Mouse (Mus musculus) thymus, adult 2 months (tissue): ENCODE results near the gene Sorcs1. TPM values are rescaled to one million over a fixed set of nuclear protein-coding genes. Genes with fewer than 3 reads are reported as not detected.

ENCODE experiments used
- DNase-seq: peaks from one replicate; pipeline ENCODE4 v3.0.0; 2021
- H3K27ac ChIP-seq: fragments of 200-500 bp; 2 replicates; pipeline ENCODE4 v1.5.1; 2012; ENCODE audit warnings: low read length, control low read depth; ENCODE audit not compliant: control insufficient read depth, insufficient read depth
- H3K27me3 ChIP-seq: fragments of 200-500 bp; 2 replicates; pipeline ENCODE4 v1.6.1; 2012; ENCODE audit warnings: mild to moderate bottlenecking, low read length, moderate library complexity, mixed read lengths; ENCODE audit not compliant: control insufficient read depth, insufficient read depth
- H3K36me3 ChIP-seq: fragments of 200-500 bp; 2 replicates; pipeline ENCODE4 v1.6.1; 2012; ENCODE audit warnings: mild to moderate bottlenecking, low read length, moderate library complexity; ENCODE audit not compliant: control insufficient read depth, insufficient read depth
- H3K4me1 ChIP-seq: fragments of 200-500 bp; replicated peaks from 2 replicates; pipeline ENCODE4 v1.6.1; 2012; ENCODE audit warnings: low read length; ENCODE audit not compliant: control insufficient read depth, insufficient read depth
- H3K4me3 ChIP-seq: fragments of 200-500 bp; 2 replicates; pipeline ENCODE4 v1.5.1; 2012; ENCODE audit warnings: mild to moderate bottlenecking, low read length, control low read depth, moderate library complexity; ENCODE audit not compliant: control insufficient read depth, insufficient read depth
- CTCF ChIP-seq: fragments of 200-500 bp; IDR thresholded peaks from 2 replicates; pipeline ENCODE4 v1.5.1; 2012; ENCODE audit warnings: mild to moderate bottlenecking, control low read depth, low read length, moderate library complexity, borderline replicate concordance; ENCODE audit not compliant: control insufficient read depth, poor library complexity, insufficient read depth; ENCODE audit errors: extremely low read depth
- POLR2A ChIP-seq: fragments of 200-500 bp; IDR thresholded peaks from 2 replicates; pipeline ENCODE4 v1.6.1; 2012; ENCODE audit warnings: mild to moderate bottlenecking, low read length, control low read depth, moderate library complexity; ENCODE audit not compliant: control insufficient read depth, poor library complexity, insufficient read depth; ENCODE audit errors: extremely low read depth
- WGBS: fragments of 180-500 bp; shearing (Covaris S2); methylation state at CpG from one replicate; pipeline ENCODE4 v1.1.7; 2018; 5-methylcytosine and 5-hydroxymethylcytosine counted together
- polyA plus RNA-seq: library from polyadenylated mRNA; depleted of rRNA; stranded (reverse); fragments of >200 nt; gene quantifications from 2 replicates; pipeline ENCODE4 v1.2.3, GENCODE M21; 2012

Sorcs1 gene
- polyA plus RNA-seq, 1 experiment: 0.23 TPM

- H3K27ac ChIP-seq: no peak overlapping the region
- no peak overlapping the region for H3K4me3 ChIP-seq
- no peak for DNase-seq
- H3K27me3 ChIP-seq: no peaks in the 10 kb centered on the region
- TF ChIP-seq POLR2A (no peak), CTCF (no peak)
- no peaks in the 10 kb centered on the region for H3K36me3 ChIP-seq
- H3K4me1 ChIP-seq: no peaks in the 10 kb centered on the region
- 90% methylated on average over 3 of the region's 3 CpGs for WGBS
Observed at GRCm38 (mm10) chr19:50489786-50490185, 188.7 kb downstream of the Sorcs1 start.

GRCm38 (mm10) chr19:50488421-50488820, 190.0 kb downstream of the Sorcs1 start:
- 78% methylated on average over 6 of the region's 6 CpGs for WGBS
- no peak for DNase-seq
- no peak overlapping the region for H3K27ac ChIP-seq

GRCm38 (mm10) chr19:50487768-50488167, 190.7 kb downstream of the Sorcs1 start:
- no peak for DNase-seq
- H3K4me1 ChIP-seq: no peaks in the 10 kb centered on the region
- no peaks in the 10 kb centered on the region for H3K27me3 ChIP-seq
- no peak for TF ChIP-seq CTCF
- TF ChIP-seq POLR2A: no peak
- no peak overlapping the region for H3K27ac ChIP-seq
- no peaks in the 10 kb centered on the region for H3K36me3 ChIP-seq
- H3K4me3 ChIP-seq: no peak overlapping the region
- WGBS: 51% methylated on average over 11 of the region's 11 CpGs

More at GRCm38 (mm10) chr19:50488421-50488820, 190.0 kb downstream of the Sorcs1 start:
- Histone ChIP-seq H3K27me3 (no peaks in the 10 kb centered on the region), H3K4me3 (no peak overlapping the region), H3K4me1 (no peaks in the 10 kb centered on the region), H3K36me3 (no peaks in the 10 kb centered on the region)
- no peak for TF ChIP-seq CTCF
- TF ChIP-seq POLR2A: no peak

GRCm38 (mm10) chr19:50486345-50486744, 192.1 kb downstream of the Sorcs1 start:
- WGBS: 91% methylated on average over 5 of the region's 5 CpGs
- H3K4me1 ChIP-seq: no peaks in the 10 kb centered on the region

GRCm38 (mm10) chr19:50476774-50477173, 201.7 kb downstream of the Sorcs1 start:
- no peak for TF ChIP-seq CTCF
- no peak for TF ChIP-seq POLR2A
- DNase-seq: no peak

More at GRCm38 (mm10) chr19:50486345-50486744, 192.1 kb downstream of the Sorcs1 start:
- DNase-seq: no peak
- H3K27ac ChIP-seq: no peak overlapping the region
- H3K36me3 ChIP-seq: no peaks in the 10 kb centered on the region
- no peak overlapping the region for H3K4me3 ChIP-seq
- TF ChIP-seq POLR2A: no peak
- TF ChIP-seq CTCF: no peak
- H3K27me3 ChIP-seq: no peaks in the 10 kb centered on the region

GRCm38 (mm10) chr19:50468592-50468991, 209.9 kb downstream of the Sorcs1 start:
- 89% methylated on average over 3 of the region's 3 CpGs for WGBS
- no peak overlapping the region for H3K27ac ChIP-seq
- no peak overlapping the region for H3K4me3 ChIP-seq
- no peaks in the 10 kb centered on the region for H3K27me3 ChIP-seq
- no peaks in the 10 kb centered on the region for H3K36me3 ChIP-seq
- TF ChIP-seq CTCF: no peak
- no peaks in the 10 kb centered on the region for H3K4me1 ChIP-seq
- DNase-seq: no peak

More at GRCm38 (mm10) chr19:50476774-50477173, 201.7 kb downstream of the Sorcs1 start:
- Histone ChIP-seq H3K27me3 (no peaks in the 10 kb centered on the region), H3K36me3 (no peaks in the 10 kb centered on the region), H3K4me1 (no peaks in the 10 kb centered on the region), H3K27ac (no peak overlapping the region), H3K4me3 (no peak overlapping the region)
- WGBS: 68% methylated on average over 6 of the region's 6 CpGs

GRCm38 (mm10) chr19:50464811-50465210, 213.6 kb downstream of the Sorcs1 start:
- WGBS: 85% methylated on average over 6 of the region's 6 CpGs
- no peaks in the 10 kb centered on the region for H3K36me3 ChIP-seq
- no peaks in the 10 kb centered on the region for H3K4me1 ChIP-seq
- H3K27me3 ChIP-seq: no peaks in the 10 kb centered on the region
- no peak for TF ChIP-seq POLR2A
- TF ChIP-seq CTCF: no peak
- H3K4me3 ChIP-seq: no peak overlapping the region
- DNase-seq: no peak
- H3K27ac ChIP-seq: no peak overlapping the region
